Mouse (Mus musculus) MEL (cell line): ENCODE measurements at regions not wholly inside any gene's neighbourhood (a gene's known extent, or its start where the extent isn't known, plus 50 kb on each side); places are given as distances from the start of the nearest gene placed in this dataset.

Experiments used
- DNase-seq: peaks from one replicate; pipeline ENCODE4 v3.0.0; 2011; ENCODE audit warnings: low read depth, low spot score
- H3K27ac ChIP-seq: 2 replicates; pipeline ENCODE4 v1.5.1; 2012; ENCODE audit warnings: low read depth, mild to moderate bottlenecking, control low read depth, low read length, moderate library complexity; ENCODE audit not compliant: control insufficient read depth
- H3K27me3 ChIP-seq, 2 experiments: fragments of 150-350 bp in 1 of 2; sonication (generic) in 1 of 2; 2 replicates each; pipeline ENCODE4 v1.6.1; 2012; ENCODE audit warnings: low read length in 2 of 2, mild to moderate bottlenecking in 2 of 2, improper control_type of control experiment in 1 of 2, moderate library complexity in 1 of 2; ENCODE audit not compliant: insufficient read depth in 2 of 2, control insufficient read depth in 1 of 2
- H3K36me3 ChIP-seq, 2 experiments: 2 replicates each; pipeline ENCODE4 v1.6.1; 2012 to 2014; ENCODE audit warnings: low read length in 2 of 2, improper control_type of control experiment in 1 of 2, inconsistent platforms in 1 of 2, mild to moderate bottlenecking in 1 of 2; ENCODE audit not compliant: insufficient read depth in 2 of 2, control insufficient read depth in 1 of 2
- H3K4me1 ChIP-seq, 2 experiments: fragments of 150-350 bp in 1 of 2; sonication (generic) in 1 of 2; 2 replicates each; pipeline ENCODE4 v1.6.1; 2012; ENCODE audit warnings: low read length in 2 of 2, improper control_type of control experiment in 1 of 2, mild to moderate bottlenecking in 1 of 2; ENCODE audit not compliant: insufficient read depth in 2 of 2, control insufficient read depth in 1 of 2
- H3K4me3 ChIP-seq, 2 experiments: fragments of 150-350 bp in 1 of 2; sonication (generic) in 1 of 2; 2 replicates each; pipeline ENCODE4 v1.5.1; 2012; ENCODE audit warnings: low read depth in 2 of 2, low read length in 2 of 2, mild to moderate bottlenecking in 2 of 2, moderate library complexity in 2 of 2, control low read depth in 1 of 2, improper control_type of control experiment in 1 of 2; ENCODE audit not compliant: control insufficient read depth in 1 of 2, insufficient read depth in 1 of 2
- H3K79me2 ChIP-seq: 2 replicates; pipeline ENCODE4 v1.6.1; 2012; ENCODE audit warnings: mild to moderate bottlenecking, low read length, moderate library complexity; ENCODE audit not compliant: control insufficient read depth, poor library complexity, insufficient read depth
- H3K9ac ChIP-seq: 2 replicates; pipeline ENCODE4 v1.6.1; 2012; ENCODE audit warnings: low read depth, mild to moderate bottlenecking, control low read depth, low read length, moderate library complexity; ENCODE audit not compliant: control insufficient read depth, poor library complexity, severe bottlenecking
- H3K9me3 ChIP-seq: fragments of 150-350 bp; sonication (generic); replicated peaks from 2 replicates; pipeline ENCODE4 v1.6.1; 2012; ENCODE audit warnings: mild to moderate bottlenecking, low read length, improper control_type of control experiment, moderate library complexity; ENCODE audit not compliant: insufficient read depth
- BHLHE40 ChIP-seq: IDR thresholded peaks from 2 replicates; pipeline ENCODE4 v1.6.1; 2012; ENCODE audit warnings: low read depth, mild to moderate bottlenecking, inconsistent platforms, low read length, improper control_type of control experiment, borderline replicate concordance
- CHD2 ChIP-seq: IDR thresholded peaks from 2 replicates; pipeline ENCODE4 v1.6.1; 2011; ENCODE audit warnings: low read length, improper control_type of control experiment
- CTCF ChIP-seq, 3 experiments: IDR thresholded peaks in 2 of 3; conservative IDR thresholded peaks in 1 of 3; 2 replicates each; pipeline ENCODE4 v1.5.1; 2011 to 2012; ENCODE audit warnings: low read length in 3 of 3, low read depth in 2 of 3, mild to moderate bottlenecking in 2 of 3, improper control_type of control experiment in 1 of 3, inconsistent platforms in 1 of 3, mixed read lengths in 1 of 3, moderate library complexity in 1 of 3; ENCODE audit not compliant: control insufficient read depth in 1 of 3, insufficient read depth in 1 of 3, poor library complexity in 1 of 3, severe bottlenecking in 1 of 3
- E2F4 ChIP-seq: IDR thresholded peaks from 2 replicates; pipeline ENCODE4 v1.6.1; 2011; ENCODE audit warnings: low read depth, low read length, improper control_type of control experiment, borderline replicate concordance
- EP300 ChIP-seq, 2 experiments: IDR thresholded peaks; 2 replicates each; pipeline ENCODE4 v1.6.1; 2011; ENCODE audit warnings: improper control_type of control experiment in 2 of 2, low read length in 2 of 2, low read depth in 1 of 2, mild to moderate bottlenecking in 1 of 2
- HCFC1 ChIP-seq: IDR thresholded peaks from 2 replicates; pipeline ENCODE4 v1.6.1; 2012; ENCODE audit warnings: low read depth, mild to moderate bottlenecking, inconsistent platforms, low read length, improper control_type of control experiment, moderate library complexity
- JUND ChIP-seq: IDR thresholded peaks from 2 replicates; pipeline ENCODE4 v1.6.1; 2011; ENCODE audit warnings: low read depth, mild to moderate bottlenecking, improper control_type of control experiment, low read length
- KAT2A ChIP-seq: conservative IDR thresholded peaks from 2 replicates; pipeline ENCODE4 v1.6.1; 2012; ENCODE audit warnings: low read depth, low read length, improper control_type of control experiment, inconsistent platforms
- MAFK ChIP-seq: IDR thresholded peaks from 2 replicates; pipeline ENCODE4 v1.6.1; 2011; ENCODE audit warnings: low read depth, mild to moderate bottlenecking, low read length, improper control_type of control experiment, borderline replicate concordance
- MYB ChIP-seq: IDR thresholded peaks from 2 replicates; pipeline ENCODE4 v1.6.1; 2011; ENCODE audit warnings: mild to moderate bottlenecking, low read depth, low read length, improper control_type of control experiment
- POLR2A ChIP-seq, 2 experiments: IDR thresholded peaks; 2 replicates each; pipeline ENCODE4 v1.6.1; 2011 to 2012; ENCODE audit warnings: low read length in 2 of 2, mild to moderate bottlenecking in 2 of 2, control low read depth in 1 of 2, improper control_type of control experiment in 1 of 2, low read depth in 1 of 2, moderate library complexity in 1 of 2; ENCODE audit not compliant: control insufficient read depth in 1 of 2, insufficient read depth in 1 of 2, poor library complexity in 1 of 2
- POLR2AphosphoS2 ChIP-seq: IDR thresholded peaks from 2 replicates; pipeline ENCODE4 v1.6.1; 2011; ENCODE audit warnings: low read length, improper control_type of control experiment
- POLR2AphosphoS5 ChIP-seq: IDR thresholded peaks from 2 replicates; pipeline ENCODE4 v1.6.1; 2012; ENCODE audit warnings: low read depth, borderline replicate concordance, mild to moderate bottlenecking, inconsistent platforms, low read length, moderate library complexity, mixed read lengths
- RAD21 ChIP-seq: IDR thresholded peaks from 2 replicates; pipeline ENCODE4 v1.6.1; 2011; ENCODE audit warnings: mild to moderate bottlenecking, low read depth, low read length, improper control_type of control experiment
- SIN3A ChIP-seq: IDR thresholded peaks from 2 replicates; pipeline ENCODE4 v1.6.1; 2012; ENCODE audit warnings: low read length, improper control_type of control experiment, inconsistent platforms
- TAL1 ChIP-seq: IDR thresholded peaks from 2 replicates; pipeline ENCODE4 v1.6.1; 2012; ENCODE audit warnings: mild to moderate bottlenecking, inconsistent platforms, low read length, moderate library complexity, mixed read lengths
- TCF12 ChIP-seq: IDR thresholded peaks from 2 replicates; pipeline ENCODE4 v1.6.1; 2014; ENCODE audit warnings: low read depth, mild to moderate bottlenecking, inconsistent platforms, low read length, improper control_type of control experiment, moderate library complexity
- ZKSCAN1 ChIP-seq: IDR thresholded peaks from 2 replicates; pipeline ENCODE4 v1.6.1; 2012; ENCODE audit warnings: low read depth, mild to moderate bottlenecking, inconsistent platforms, low read length, improper control_type of control experiment, moderate library complexity
- ZMIZ1 ChIP-seq: IDR thresholded peaks from 2 replicates; pipeline ENCODE4 v1.6.1; 2012; ENCODE audit warnings: low read depth, mild to moderate bottlenecking, inconsistent platforms, low read length, improper control_type of control experiment, moderate library complexity

DNA sequence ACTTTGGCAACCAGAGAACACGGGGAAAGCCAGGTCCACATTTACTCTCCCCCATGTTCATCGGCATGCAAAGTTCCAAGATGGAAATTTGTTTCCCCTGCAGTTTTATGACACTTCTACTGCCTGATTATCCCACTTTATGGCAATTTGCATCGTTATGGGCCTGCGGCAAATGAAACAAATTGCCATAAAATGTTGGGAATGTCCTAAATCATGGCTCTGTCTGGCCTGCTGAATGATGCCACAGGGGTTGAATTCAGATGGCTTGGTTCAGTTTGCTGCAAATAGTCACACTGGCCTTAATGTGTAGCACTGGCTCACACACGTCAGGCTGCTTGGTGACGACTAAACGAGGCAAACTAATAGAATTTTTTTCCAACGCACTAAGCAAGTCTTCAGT lies 393.2 kb downstream of the Psat1 start:
- Histone ChIP-seq H3K9me3 (no peaks in the 10 kb centered on the region), H3K9ac (no peak overlapping the region), H3K36me3 (no peaks in the 10 kb centered on the region), H3K27me3 (no peaks in the 10 kb centered on the region), H3K27ac (no peak overlapping the region), H3K4me1 (no peaks in the 10 kb centered on the region), H3K4me3 (no peak overlapping the region), H3K79me2 (no peaks in the 10 kb centered on the region)
- TF ChIP-seq CHD2: no peak
- no peak for DNase-seq

GRCm38 (mm10) chr19:15517853-15518252 lies 429.3 kb downstream of the Psat1 start:
- Histone ChIP-seq H3K27me3 (no peaks in the 10 kb centered on the region), H3K9ac (no peak overlapping the region), H3K4me3 (no peak overlapping the region), H3K27ac (no peak overlapping the region), H3K4me1 (no peaks in the 10 kb centered on the region), H3K36me3 (no peaks in the 10 kb centered on the region), H3K9me3 (no peaks in the 10 kb centered on the region), H3K79me2 (no peaks in the 10 kb centered on the region)
- no peak for DNase-seq
- no peak for TF ChIP-seq MYB
- TF ChIP-seq BHLHE40: no peak
- no peak for TF ChIP-seq TAL1
- no peak for TF ChIP-seq EP300 (IDR thresholded peaks at IDR 0.05; ENCODE audit: low read depth in 1 of 2, low read length in 2 of 2)
- TF ChIP-seq ZMIZ1: no peak
- no peak for TF ChIP-seq JUND
- TF ChIP-seq E2F4: no peak
- no peak for TF ChIP-seq CTCF (IDR thresholded peaks at IDR 0.05 in 2 of 3, conservative IDR thresholded peaks at IDR 0.05 in 1 of 3; ENCODE audit: control insufficient read depth in 1 of 3, insufficient read depth in 1 of 3, low read depth in 2 of 3, low read length in 3 of 3, poor library complexity in 1 of 3, severe bottlenecking in 1 of 3)
- no peak for TF ChIP-seq KAT2A
- no peak for TF ChIP-seq RAD21
- no peak for TF ChIP-seq POLR2A (IDR thresholded peaks at IDR 0.05; ENCODE audit: control insufficient read depth in 1 of 2, insufficient read depth in 1 of 2, low read depth in 1 of 2, low read length in 2 of 2, poor library complexity in 1 of 2)
- no peak for TF ChIP-seq POLR2AphosphoS2
- no peak for TF ChIP-seq ZKSCAN1
- no peak for TF ChIP-seq MAFK
- no peak for TF ChIP-seq HCFC1
- TF ChIP-seq POLR2AphosphoS5: no peak
- TF ChIP-seq SIN3A: no peak
- TF ChIP-seq TCF12: no peak
